Mouse (Mus musculus): ENCODE measurements at regions not wholly inside any gene's neighbourhood (a gene's known extent, or its start where the extent isn't known, plus 50 kb on each side); places are given as distances from the start of the nearest gene placed in this dataset.

DNA sequence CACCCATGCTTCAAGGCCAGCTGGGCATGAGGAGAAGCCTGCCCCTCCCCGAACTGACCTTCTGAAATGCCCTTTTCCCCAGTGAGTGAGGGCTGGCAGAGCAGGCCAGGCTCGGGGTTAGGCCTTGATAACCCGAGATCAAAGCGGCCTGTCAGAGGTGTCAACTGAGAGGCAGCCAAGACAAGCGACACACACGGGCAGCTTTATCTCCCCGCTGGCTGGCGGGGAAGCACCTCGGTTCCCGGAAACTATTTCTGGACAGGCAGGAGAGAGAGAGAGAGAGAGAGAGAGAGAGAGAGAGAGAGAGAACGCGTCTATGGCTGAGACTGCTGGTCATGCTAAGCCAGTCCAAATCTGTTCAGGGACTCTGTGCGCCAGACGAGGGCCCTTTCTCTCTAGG lies 95.3 kb upstream of the Tbx3 start:
- H3K4me2 ChIP-seq (replicated peaks): no peak overlapping the region
- WGBS: 48% methylated on average over 14 of the region's 14 CpGs
- H3K4me3 ChIP-seq: no peak overlapping the region
- no peak for ATAC-seq (ENCODE audit: insufficient number of reproducible peaks, insufficient read depth, low FRiP score, low TSS enrichment)
- no peaks in the 10 kb centered on the region for H3K27me3 ChIP-seq
- H3K27ac ChIP-seq: no peak overlapping the region
- peaks cover 8% of the 10 kb centered on the region; the same call in 1 of the 2 replicates for H3K9me3 ChIP-seq
- H3K4me1 ChIP-seq: no peaks in the 10 kb centered on the region
- H3K36me3 ChIP-seq: 0 out of 2 replicates have a peak, but pooled peaks cover 4% of the 10 kb centered on the region
- no peak overlapping the region for H3K9ac ChIP-seq

- no peaks in the 10 kb centered on the region for H3K27me3 ChIP-seq
- no peak for ATAC-seq (ENCODE audit: insufficient number of reproducible peaks, insufficient read depth, low FRiP score, low TSS enrichment)
- WGBS: 90% methylated on average over 2 of the region's 2 CpGs
- H3K36me3 ChIP-seq: no peaks in the 10 kb centered on the region
- H3K4me1 ChIP-seq: no peaks in the 10 kb centered on the region
- no peak overlapping the region for H3K4me2 ChIP-seq (replicated peaks)
- H3K9me3 ChIP-seq: no peaks in the 10 kb centered on the region
- no peak overlapping the region for H3K4me3 ChIP-seq
- H3K9ac ChIP-seq: no peak overlapping the region
- H3K27ac ChIP-seq: no peak overlapping the region
Measured at GRCm38 (mm10) chr5:119579288-119579687, 91.2 kb upstream of the Tbx3 start.

- WGBS: 83% methylated on average over 2 of the region's 2 CpGs
- Histone ChIP-seq H3K27me3 (no peaks in the 10 kb centered on the region), H3K36me3 (no peaks in the 10 kb centered on the region), H3K27ac (no peak overlapping the region), H3K4me2 (replicated peaks) (no peak overlapping the region), H3K4me1 (no peaks in the 10 kb centered on the region), H3K9me3 (no peaks in the 10 kb centered on the region), H3K4me3 (no peak overlapping the region), H3K9ac (no peak overlapping the region)
- no peak for ATAC-seq (ENCODE audit: insufficient number of reproducible peaks, insufficient read depth, low FRiP score, low TSS enrichment)
Measured at GRCm38 (mm10) chr5:119579806-119580205, 90.7 kb upstream of the Tbx3 start.

DNA sequence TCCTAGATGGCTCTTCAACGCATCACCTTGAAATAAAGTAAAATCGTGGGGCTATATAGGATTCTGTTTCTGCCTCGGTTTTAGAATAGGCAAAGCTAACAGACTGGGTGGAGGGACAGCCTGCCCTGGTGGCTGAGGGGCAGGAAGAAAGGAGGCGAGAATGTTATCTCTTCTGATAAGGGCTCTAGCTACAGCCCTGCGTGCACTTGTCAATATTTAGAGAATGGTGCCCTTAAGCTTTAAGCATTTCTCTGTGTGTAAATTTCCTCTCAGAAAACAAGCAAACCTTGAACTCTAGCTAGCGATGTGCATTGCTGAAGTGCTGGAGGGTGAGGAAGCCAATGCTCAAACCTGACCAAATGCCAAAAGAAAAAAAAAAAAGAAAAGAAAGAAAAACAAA lies 90.1 kb upstream of the Tbx3 start:
- Histone ChIP-seq H3K4me2 (replicated peaks) (no peak overlapping the region), H3K36me3 (no peaks in the 10 kb centered on the region), H3K9ac (no peak overlapping the region), H3K4me3 (no peak overlapping the region), H3K4me1 (no peaks in the 10 kb centered on the region), H3K27ac (no peak overlapping the region), H3K27me3 (no peaks in the 10 kb centered on the region), H3K9me3 (no peaks in the 10 kb centered on the region)
- no peak for ATAC-seq (ENCODE audit: insufficient number of reproducible peaks, insufficient read depth, low FRiP score, low TSS enrichment)
- 81% methylated on average over 6 of the region's 6 CpGs for WGBS

- H3K9ac ChIP-seq: no peak overlapping the region
- H3K9me3 ChIP-seq: no peaks in the 10 kb centered on the region
- no peaks in the 10 kb centered on the region for H3K4me1 ChIP-seq
- no peaks in the 10 kb centered on the region for H3K27me3 ChIP-seq
- H3K4me3 ChIP-seq: no peak overlapping the region
- no peak for ATAC-seq (ENCODE audit: insufficient number of reproducible peaks, insufficient read depth, low FRiP score, low TSS enrichment)
- 78% methylated on average over 2 of the region's 2 CpGs for WGBS
- H3K27ac ChIP-seq: no peak overlapping the region
- H3K4me2 ChIP-seq (replicated peaks): no peak overlapping the region
- H3K36me3 ChIP-seq: no peaks in the 10 kb centered on the region
Measured at GRCm38 (mm10) chr5:119580798-119581197, 89.7 kb upstream of the Tbx3 start.

DNA sequence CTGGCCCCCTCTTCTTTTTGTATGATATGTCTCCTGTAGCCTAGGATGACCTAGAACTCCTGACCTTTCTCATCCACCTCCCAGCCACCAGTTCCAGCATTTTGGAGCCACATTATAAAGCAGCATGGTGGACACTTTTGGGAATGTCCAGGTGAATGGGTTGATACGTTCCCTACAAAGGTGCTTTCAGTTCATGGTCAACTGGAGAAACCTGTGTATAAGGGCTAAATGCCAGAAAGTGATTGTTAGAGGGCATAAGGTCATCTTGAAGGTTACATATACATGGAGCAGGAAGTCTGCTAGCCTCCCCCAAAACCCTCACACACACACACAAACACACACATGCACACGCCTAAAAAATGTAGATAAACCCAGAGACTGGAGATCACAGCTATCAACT lies 86.1 kb upstream of the Tbx3 start:
- Histone ChIP-seq H3K27ac (no peak overlapping the region), H3K4me2 (replicated peaks) (no peak overlapping the region), H3K27me3 (no peaks in the 10 kb centered on the region), H3K4me1 (peaks cover 8% of the 10 kb centered on the region; the same call in 1 of the 2 replicates), H3K4me3 (no peak overlapping the region), H3K9me3 (no peaks in the 10 kb centered on the region), H3K9ac (no peak overlapping the region), H3K36me3 (no peaks in the 10 kb centered on the region)
- no peak for ATAC-seq (ENCODE audit: insufficient number of reproducible peaks, insufficient read depth, low FRiP score, low TSS enrichment)
- WGBS: 80% methylated on average over 2 of the region's 2 CpGs

DNA sequence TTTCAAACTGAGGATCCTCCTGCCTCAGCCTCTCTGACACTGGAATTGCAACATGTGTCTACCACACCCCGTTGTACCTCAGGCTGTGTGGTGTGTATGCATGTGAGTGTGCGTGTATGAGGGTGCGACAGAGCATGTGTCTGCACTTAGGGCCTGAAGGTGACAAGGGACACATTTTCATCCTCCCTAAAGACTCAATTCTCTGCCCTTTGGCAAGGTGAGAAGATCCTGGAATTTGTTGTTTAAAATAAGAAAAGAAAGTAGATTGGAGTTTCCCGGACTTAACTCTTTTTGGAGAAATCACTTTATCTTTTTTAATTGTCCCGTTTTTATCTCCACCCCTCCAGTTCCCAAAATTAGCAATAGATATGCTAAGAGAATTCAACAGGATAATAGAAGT lies 85.6 kb upstream of the Tbx3 start:
- ATAC-seq (ENCODE audit: insufficient number of reproducible peaks, insufficient read depth, low FRiP score, low TSS enrichment): no peak
- H3K27ac ChIP-seq: no peak overlapping the region
- H3K4me1 ChIP-seq: peaks cover 8% of the 10 kb centered on the region; the same call in 1 of the 2 replicates
- H3K9ac ChIP-seq: no peak overlapping the region
- no peaks in the 10 kb centered on the region for H3K9me3 ChIP-seq
- no peak overlapping the region for H3K4me2 ChIP-seq (replicated peaks)
- no peak overlapping the region for H3K4me3 ChIP-seq
- WGBS: 89% methylated on average over 5 of the region's 5 CpGs
- H3K36me3 ChIP-seq: no peaks in the 10 kb centered on the region
- no peaks in the 10 kb centered on the region for H3K27me3 ChIP-seq

DNA sequence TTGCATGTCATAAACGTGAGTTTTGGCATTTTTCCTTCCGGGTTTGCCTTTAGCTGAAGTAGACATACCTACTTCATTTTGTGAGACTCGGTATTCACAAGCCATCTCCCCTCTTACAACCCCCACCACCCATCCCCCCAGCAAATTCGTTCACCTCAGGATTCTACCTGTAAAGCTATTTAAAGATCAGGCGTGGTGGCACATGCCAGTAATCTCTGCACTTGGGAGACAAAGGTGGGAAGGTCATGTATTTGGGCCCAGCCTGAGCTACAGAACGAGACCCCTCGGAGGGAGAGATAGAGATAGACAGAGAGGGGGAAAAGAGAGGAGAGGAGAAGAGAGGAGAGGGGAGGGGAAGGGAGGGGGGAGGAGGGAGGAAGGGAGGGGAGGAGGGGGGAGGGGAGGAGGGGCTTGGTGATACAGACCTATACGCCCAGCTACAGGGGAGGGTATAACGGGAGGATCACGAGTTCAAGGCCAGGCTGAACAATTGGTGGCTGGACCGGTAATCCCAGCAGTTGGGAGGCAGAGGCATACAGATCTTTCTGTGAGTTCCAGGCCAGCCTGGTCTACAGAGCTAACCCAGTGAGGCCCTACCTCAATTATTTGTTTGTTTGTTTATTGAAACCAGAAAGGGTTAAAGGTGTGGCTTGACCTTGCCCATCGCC lies 83.9 kb upstream of the Tbx3 start:
- Histone ChIP-seq H3K9ac (no peak overlapping the region), H3K4me3 (no peak overlapping the region), H3K27me3 (no peaks in the 10 kb centered on the region), H3K4me2 (replicated peaks) (no peak overlapping the region), H3K36me3 (no peaks in the 10 kb centered on the region), H3K9me3 (no peaks in the 10 kb centered on the region), H3K4me1 (peaks cover 8% of the 10 kb centered on the region; the same call in 1 of the 2 replicates), H3K27ac (no peak overlapping the region)
- 81% methylated on average over 12 of the region's 12 CpGs for WGBS
- ATAC-seq (ENCODE audit: insufficient number of reproducible peaks, insufficient read depth, low FRiP score, low TSS enrichment): no peak

- no peak overlapping the region for H3K9ac ChIP-seq
- H3K27ac ChIP-seq: no peak overlapping the region
- H3K4me2 ChIP-seq (replicated peaks): no peak overlapping the region
- H3K36me3 ChIP-seq: no peaks in the 10 kb centered on the region
- no peak overlapping the region for H3K4me3 ChIP-seq
- H3K9me3 ChIP-seq: no peaks in the 10 kb centered on the region
- H3K4me1 ChIP-seq: peaks cover 8% of the 10 kb centered on the region; the same call in 1 of the 2 replicates
- ATAC-seq (ENCODE audit: insufficient number of reproducible peaks, insufficient read depth, low FRiP score, low TSS enrichment): no peak
- WGBS: 55% methylated on average over 12 of the region's 12 CpGs
- no peaks in the 10 kb centered on the region for H3K27me3 ChIP-seq
Measured at GRCm38 (mm10) chr5:119587239-119587811, 83.1 kb upstream of the Tbx3 start.

GRCm38 (mm10) chr5:119588340-119589272 lies 81.9 kb upstream of the Tbx3 start:
- 24% methylated on average over 9 of the region's 9 CpGs for WGBS
- no peak for ATAC-seq (ENCODE audit: insufficient number of reproducible peaks, insufficient read depth, low FRiP score, low TSS enrichment)
- Histone ChIP-seq H3K9ac (no peak overlapping the region), H3K27me3 (no peaks in the 10 kb centered on the region), H3K27ac (no peak overlapping the region), H3K9me3 (no peaks in the 10 kb centered on the region), H3K4me3 (no peak overlapping the region), H3K36me3 (no peaks in the 10 kb centered on the region), H3K4me1 (peaks cover 8% of the 10 kb centered on the region; the same call in 1 of the 2 replicates), H3K4me2 (replicated peaks) (no peak overlapping the region)

DNA sequence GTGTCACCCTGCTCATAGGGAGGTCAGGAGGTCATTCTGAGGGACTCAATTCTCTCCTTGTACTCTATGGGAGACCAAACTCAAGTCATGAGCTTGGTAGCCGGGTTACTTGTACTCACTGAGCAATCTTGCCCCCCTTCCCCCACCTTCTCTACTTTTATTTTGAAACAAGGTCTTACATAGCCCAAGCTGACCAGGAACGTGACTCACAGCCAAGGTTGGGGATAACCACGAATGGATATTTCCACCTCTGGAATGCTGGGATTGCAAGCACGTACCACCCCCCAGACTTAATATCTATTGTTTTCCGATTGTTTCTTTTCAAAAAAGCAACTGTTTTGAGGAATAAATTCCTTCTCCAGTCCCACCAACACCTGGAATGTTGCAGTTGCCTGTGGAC lies 79.2 kb upstream of the Tbx3 start:
- no peak overlapping the region for H3K4me2 ChIP-seq (replicated peaks)
- H3K27me3 ChIP-seq: no peaks in the 10 kb centered on the region
- H3K27ac ChIP-seq: no peak overlapping the region
- H3K9me3 ChIP-seq: no peaks in the 10 kb centered on the region
- no peak overlapping the region for H3K4me3 ChIP-seq
- WGBS: 77% methylated on average over 5 of the region's 5 CpGs
- no peak for ATAC-seq (ENCODE audit: insufficient number of reproducible peaks, insufficient read depth, low FRiP score, low TSS enrichment)
- peaks cover 8% of the 10 kb centered on the region; the same call in 1 of the 2 replicates for H3K4me1 ChIP-seq
- H3K9ac ChIP-seq: no peak overlapping the region
- no peaks in the 10 kb centered on the region for H3K36me3 ChIP-seq

GRCm38 (mm10) chr5:119592891-119593290 lies 77.6 kb upstream of the Tbx3 start:
- Histone ChIP-seq H3K9me3 (no peaks in the 10 kb centered on the region), H3K27ac (no peak overlapping the region), H3K4me3 (no peak overlapping the region), H3K9ac (no peak overlapping the region), H3K27me3 (no peaks in the 10 kb centered on the region), H3K4me1 (peaks cover 8% of the 10 kb centered on the region; the same call in 1 of the 2 replicates), H3K4me2 (replicated peaks) (no peak overlapping the region), H3K36me3 (no peaks in the 10 kb centered on the region)
- ATAC-seq (ENCODE audit: insufficient number of reproducible peaks, insufficient read depth, low FRiP score, low TSS enrichment): no peak
- WGBS: 82% methylated on average over 10 of the region's 10 CpGs
